Mouse (Mus musculus) gastrocnemius, postnatal 4 days (tissue): ENCODE measurements around the gene Fam90a1a. TPM values are rescaled to one million over a fixed set of nuclear protein-coding genes. Genes with fewer than 3 reads are reported as not detected.
"Not testable (repeated sequence)": the region's sequence is repeated elsewhere in the genome, so short reads cannot be mapped to it uniquely, and the experiment has no call there.

Source experiments
- DNase-seq, 2 experiments: peaks; one replicate each; pipeline ENCODE4 v3.0.0; 2021 to 2022; ENCODE audit warnings: low spot score in 2 of 2, mixed read lengths in 2 of 2
- long read RNA-seq, 2 experiments: library from polyadenylated mRNA; stranded (forward); transcript quantifications; one replicate each; pipeline ENCODE4 v2.0.0; 2021
- total RNA-seq, 2 experiments: library from RNA; stranded (reverse); gene quantifications; 2 replicates each; pipeline ENCODE4 v1.2.3; 2021

Fam90a1a gene
- total RNA-seq: not detected
- long read RNA-seq, experiment 1: 0 reads
- long read RNA-seq, experiment 2: 0 reads

- no peak for DNase-seq
Measured at GRCm38 (mm10) chr8:21958414-21958813, at the start of gene Fam90a1a. TSS of gene Fam90a1a (plus strand) at chr8:21958714.

GRCm38 (mm10) chr8:21911931-21912330 is 46.6 kb upstream of the Fam90a1a start:
- no peak for DNase-seq

- DNase-seq: no peak
Measured at GRCm38 (mm10) chr8:21912554-21912953, 46.0 kb upstream of the Fam90a1a start.

- DNase-seq: no peak
Measured at GRCm38 (mm10) chr8:21915625-21916024, 42.9 kb upstream of the Fam90a1a start.

GRCm38 (mm10) chr8:21930754-21931153 is 27.8 kb upstream of the Fam90a1a start:
- not testable (repeated sequence) for DNase-seq

- DNase-seq: no peak
Measured at GRCm38 (mm10) chr8:21932610-21933009, 25.9 kb upstream of the Fam90a1a start, which contains the start of gene Defb15. TSS of gene Defb15 (minus strand) at chr8:21932710.

- not testable (repeated sequence) for DNase-seq
Measured at GRCm38 (mm10) chr8:21938052-21938451, 20.5 kb upstream of the Fam90a1a start, which contains the start of gene Defb35. TSS of gene Defb35 (plus strand) at chr8:21938352.

- no peak for DNase-seq
Measured at GRCm38 (mm10) chr8:21946462-21946861, 12.1 kb upstream of the Fam90a1a start, which contains the start of gene Defb13. TSS of gene Defb13 (plus strand) at chr8:21946762.

- no peak for DNase-seq
Measured at GRCm38 (mm10) chr8:21947311-21948017, 11.1 kb upstream of the Fam90a1a start.

- peak in 1 of 2 experiments; percentile 19 for DNase-seq
Measured at GRCm38 (mm10) chr8:21955321-21955720, 3.2 kb upstream of the Fam90a1a start.

- no peak for DNase-seq
Measured at GRCm38 (mm10) chr8:21956336-21956735, 2.2 kb upstream of the Fam90a1a start.

- DNase-seq: no peak
Measured at GRCm38 (mm10) chr8:21966646-21967045, 8.1 kb downstream of the Fam90a1a start.

GRCm38 (mm10) chr8:21969475-21969874 is 11.0 kb downstream of the Fam90a1a start, which contains the start of gene Ccdc70:
TSS of gene Ccdc70 (plus strand) at chr8:21969775.
- no peak for DNase-seq

GRCm38 (mm10) chr8:21978193-21978592 is 19.7 kb downstream of the Fam90a1a start:
- DNase-seq: no peak

- DNase-seq: no peak
Measured at GRCm38 (mm10) chr8:21981664-21982337, 23.3 kb downstream of the Fam90a1a start.

- DNase-seq: no peak
Measured at GRCm38 (mm10) chr8:21992184-21992583, 33.7 kb downstream of the Fam90a1a start.

GRCm38 (mm10) chr8:21995181-21995580 is 36.7 kb downstream of the Fam90a1a start:
- DNase-seq: no peak

GRCm38 (mm10) chr8:22004750-22005522 is 46.4 kb downstream of the Fam90a1a start:
- DNase-seq: no peak

- no peak for DNase-seq
Measured at GRCm38 (mm10) chr8:22006423-22006822, 47.9 kb downstream of the Fam90a1a start.

- no peak for DNase-seq
Measured at GRCm38 (mm10) chr8:22009403-22009802, 50.9 kb downstream of the Fam90a1a start.

- no peak for DNase-seq
Measured at GRCm38 (mm10) chr8:22013034-22013707, 54.7 kb downstream of the Fam90a1a start.
